In the genomic region with DNA sequence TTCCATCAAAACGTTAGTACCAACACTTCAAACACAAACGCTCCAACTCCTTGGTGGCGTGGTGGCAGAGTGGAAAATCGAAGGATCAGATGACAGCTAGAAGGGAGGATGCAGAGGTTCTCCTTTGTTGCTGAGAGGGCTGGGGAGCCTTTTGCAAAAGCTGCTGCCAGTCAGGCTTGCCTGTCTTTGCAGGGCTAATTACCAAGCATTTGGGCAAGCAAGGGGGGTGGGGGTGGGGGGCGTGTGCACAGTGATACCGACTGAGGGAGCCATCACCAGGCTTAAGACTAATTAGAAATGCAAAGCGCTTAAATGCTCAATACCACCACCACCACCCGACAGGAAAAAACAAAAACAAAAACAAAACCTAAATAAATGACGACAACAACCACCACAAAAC, we compare ENCODE assay signal across 8 mouse cellular contexts.
DNase-seq lines count a peak whose midpoint lies in the region; ATAC-seq and TF ChIP-seq lines count a peak whose summit lies in the region.

No protein-coding gene starts in this region.

- H3K27me3 ChIP-seq in lung, postnatal 0 days (replicated peaks; ENCODE audit: insufficient read depth, low read length): no peaks in the 10 kb centered on the region
- H3K27me3 ChIP-seq in liver, embryonic 14.5 days (ENCODE audit: control insufficient read depth, insufficient read depth, low read length): no peaks in the 10 kb centered on the region
- no peaks in the 10 kb centered on the region for H3K27me3 ChIP-seq in stomach, postnatal 0 days (ENCODE audit: control insufficient read depth, insufficient read depth, low read length)

- H3K9me3 ChIP-seq in lung, postnatal 0 days (ENCODE audit: low read length): no peaks in the 10 kb centered on the region
- H3K9me3 ChIP-seq in liver, embryonic 14.5 days (ENCODE audit: control insufficient read depth, low read length): no peaks in the 10 kb centered on the region
- no peaks in the 10 kb centered on the region for H3K9me3 ChIP-seq in stomach, postnatal 0 days (ENCODE audit: control insufficient read depth, low read length)

- H3K36me3 ChIP-seq in lung, postnatal 0 days (ENCODE audit: insufficient read depth, low read length): no peaks in the 10 kb centered on the region
- no peaks in the 10 kb centered on the region for H3K36me3 ChIP-seq in liver, embryonic 14.5 days (replicated peaks; ENCODE audit: control insufficient read depth, insufficient read depth, low read depth)
- no peaks in the 10 kb centered on the region for H3K36me3 ChIP-seq in stomach, postnatal 0 days (ENCODE audit: control insufficient read depth, insufficient read depth, low read length)

- no peak overlapping the region for H3K4me3 ChIP-seq in lung, postnatal 0 days (ENCODE audit: low read depth, low read length)
- H3K4me3 ChIP-seq in liver, embryonic 14.5 days (ENCODE audit: insufficient read depth in 1 of 2, low read depth in 2 of 2, low read length in 2 of 2): 0 out of 4 replicates have a peak overlapping the region, but pooled peaks of 1 of the 2 experiments have one; percentile 35
- peak overlapping the region; percentile 20; the same call in 1 of the 2 replicates for H3K4me3 ChIP-seq in stomach, postnatal 0 days (ENCODE audit: low read depth, low read length)

- H3K9ac ChIP-seq in lung, postnatal 0 days (replicated peaks; ENCODE audit: low read depth): no peak overlapping the region
- no peak overlapping the region for H3K9ac ChIP-seq in liver, embryonic 14.5 days (replicated peaks)
- no peak overlapping the region for H3K9ac ChIP-seq in stomach, postnatal 0 days (ENCODE audit: low read length)

- ATAC-seq in cerebellum, adult (ENCODE audit: insufficient number of reproducible peaks, low FRiP score, low TSS enrichment): 0 out of 2 replicates have a peak, but pooled peaks have one; percentile 9
- no peak for ATAC-seq in lung, postnatal 0 days
- no peak for ATAC-seq in liver, embryonic 14.5 days (ENCODE audit: insufficient read depth)
- no peak for ATAC-seq in stomach, postnatal 0 days (ENCODE audit: low FRiP score, low TSS enrichment)

- WGBS in lung, postnatal 0 days: 19% methylated on average over 9 of the region's 9 CpGs
- WGBS in liver, embryonic 14.5 days (ENCODE audit: insufficient replicate concordance): 19% methylated on average over 9 of the region's 9 CpGs
- 14% methylated on average over 9 of the region's 9 CpGs for WGBS in stomach, postnatal 0 days

- peak overlapping the region; percentile 48; the same call in 1 of the 2 replicates for H3K4me2 ChIP-seq in lung, postnatal 0 days (replicated peaks; ENCODE audit: low read depth, low read length)
- H3K4me2 ChIP-seq in liver, embryonic 14.5 days (ENCODE audit: low read depth): peak overlapping the region; percentile 40
- no peak overlapping the region; the same call in 1 of the 2 replicates for H3K4me2 ChIP-seq in stomach, postnatal 0 days (replicated peaks; ENCODE audit: low read depth)

- TF ChIP-seq EP300 in lung, postnatal 0 days (IDR thresholded peaks at IDR 0.05): no peak
- no peak for TF ChIP-seq EP300 in liver, embryonic 14.5 days (IDR thresholded peaks at IDR 0.05; ENCODE audit: low read depth)
- no peak for TF ChIP-seq EP300 in stomach, postnatal 0 days (optimal IDR thresholded peaks at IDR 0.05)

- H3K27ac ChIP-seq in lung, postnatal 0 days (ENCODE audit: low read length): no peak overlapping the region
- no peak overlapping the region for H3K27ac ChIP-seq in liver, embryonic 14.5 days
- no peak overlapping the region for H3K27ac ChIP-seq in stomach, postnatal 0 days (replicated peaks)

- TF ChIP-seq CTCF in lung, postnatal 0 days (IDR thresholded peaks at IDR 0.05): no peak
- TF ChIP-seq CTCF in liver, embryonic 14.5 days (IDR thresholded peaks at IDR 0.05; ENCODE audit: low read depth): no peak
- no peak for TF ChIP-seq CTCF in stomach, postnatal 0 days (IDR thresholded peaks at IDR 0.05; ENCODE audit: low read depth)

- no peak for DNase-seq in cerebellum, adult 11 months
- no peak for DNase-seq in lung, postnatal 0 days (ENCODE audit: low spot score)
- DNase-seq in lung, postnatal 25 days (ENCODE audit: low spot score): no peak
- DNase-seq in liver, embryonic 14.5 days (ENCODE audit: low read depth in 3 of 3, low spot score in 3 of 3): no peak
- no peak for DNase-seq in stomach, postnatal 0 days (ENCODE audit: low spot score)
- DNase-seq in thymus, postnatal 10 days (ENCODE audit: low spot score in 2 of 2): no peak
- no peak for DNase-seq in left cerebral cortex, adult 8-10 months (ENCODE audit: low spot score in 2 of 2)

- no peaks in the 10 kb centered on the region; the same call in 1 of the 2 replicates for H3K4me1 ChIP-seq in lung, postnatal 0 days (ENCODE audit: insufficient read depth, low read depth, low read length)
- peaks cover 0 to 3% of the 10 kb centered on the region in 2 experiments; a peak in 2 of 4 replicates for H3K4me1 ChIP-seq in liver, embryonic 14.5 days (replicated peaks; ENCODE audit: control insufficient read depth in 2 of 2, insufficient read depth in 2 of 2, low read length in 1 of 2)
- H3K4me1 ChIP-seq in stomach, postnatal 0 days (replicated peaks; ENCODE audit: control insufficient read depth, insufficient read depth): no peaks in the 10 kb centered on the region
